Mouse (Mus musculus): ENCODE measurements around the gene Uaca.

DNA sequence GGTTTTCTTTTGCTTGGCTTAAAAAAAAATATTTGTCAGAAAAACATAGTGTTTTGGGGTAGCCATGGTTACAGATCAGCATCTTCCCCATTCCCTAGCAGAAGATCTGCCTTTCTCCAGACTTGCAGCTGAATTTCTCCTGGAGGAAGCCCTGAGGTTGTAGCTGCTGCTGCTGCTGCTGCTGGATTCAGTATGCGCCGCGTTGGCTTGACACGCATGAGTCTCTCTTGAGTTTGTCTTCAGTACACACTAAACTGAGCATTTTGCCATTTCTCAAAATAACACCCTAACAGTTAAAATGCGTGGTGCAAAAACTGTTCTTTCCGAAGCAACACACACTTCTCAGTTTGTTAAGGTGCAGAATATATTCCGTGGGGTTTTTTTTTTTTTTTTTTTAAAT lies 1.7 kb downstream of the Uaca start:
- TF ChIP-seq CTCF (IDR thresholded peaks at IDR 0.05; ENCODE audit: control insufficient read depth, insufficient read depth, insufficient replicate concordance, low read depth, low read length) (no peak), POLR2A (IDR thresholded peaks at IDR 0.05; ENCODE audit: control insufficient read depth, low read depth, low read length) (no peak)
